Mouse (Mus musculus) mammary gland, adult 2 months (tissue): ENCODE data around the gene Dctn3. TPM values are rescaled to one million over a fixed set of nuclear protein-coding genes. Genes with fewer than 3 reads are reported as not detected.

ENCODE experiments used
- polyA plus RNA-seq: library from polyadenylated mRNA; depleted of rRNA; stranded (reverse); fragments of >200 nt; gene quantifications from 2 replicates; pipeline ENCODE4 v1.2.3, GENCODE M21; 2012; ENCODE audit warnings: low replicate concordance; rRNA removed

The Dctn3 gene
- 42.8 and 57.2 TPM in 2 replicates for polyA plus RNA-seq

GRCm38 (mm10) chr4:41722918-41723351, at the start of gene Dctn3:
Gene Dctn3, minus strand, starts transcription at chr4:41723170.

DNA sequence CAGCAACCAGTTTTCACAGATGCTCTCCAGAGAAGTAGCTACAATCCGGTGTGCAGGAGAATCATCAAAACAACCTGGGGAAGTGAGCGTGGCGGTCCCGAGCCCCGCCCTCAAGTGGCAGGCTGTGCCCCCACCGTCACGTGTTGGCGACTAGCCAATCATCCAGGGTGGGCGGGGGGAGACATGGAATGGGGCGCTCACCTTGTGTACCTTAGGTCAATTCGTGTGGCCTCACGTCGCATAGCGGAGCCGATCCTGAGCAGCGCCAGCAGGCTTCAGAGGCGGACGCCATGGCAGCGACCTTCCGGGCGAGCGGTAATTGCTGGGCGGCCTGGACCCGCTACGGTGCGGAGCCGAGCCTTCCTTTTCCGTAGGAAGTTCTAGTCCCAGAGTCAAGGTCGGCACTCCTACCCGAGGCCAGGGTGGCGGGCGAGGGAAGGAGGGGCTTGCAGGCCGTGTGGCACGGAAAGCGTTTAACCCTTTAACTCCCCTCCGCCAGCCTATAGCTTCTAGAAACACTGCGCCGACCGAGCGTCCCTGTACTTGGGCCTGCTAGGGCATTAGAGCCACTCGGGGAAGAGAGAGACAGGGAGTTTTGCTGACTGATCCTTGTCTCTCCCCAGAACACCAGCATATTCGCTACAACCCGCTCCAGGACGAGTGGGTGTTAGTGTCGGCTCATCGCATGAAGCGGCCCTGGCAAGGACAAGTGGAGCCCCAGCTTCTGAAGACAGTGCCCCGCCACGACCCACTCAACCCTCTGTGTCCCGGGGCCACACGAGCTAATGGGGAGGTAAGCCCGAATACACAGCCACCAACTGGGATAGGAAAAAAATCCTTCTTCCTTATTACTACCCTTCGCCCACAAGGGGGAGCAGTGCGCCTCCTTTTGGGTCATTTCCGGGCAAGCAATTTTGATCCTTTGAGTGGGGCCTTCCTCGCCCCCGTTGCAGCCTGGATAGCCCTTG, 32.7 kb upstream of the Dctn3 start, which contains the start of gene Sigmar1:
Gene Sigmar1, minus strand, starts transcription at position 820 of the 968 bp plus-strand sequence.

DNA sequence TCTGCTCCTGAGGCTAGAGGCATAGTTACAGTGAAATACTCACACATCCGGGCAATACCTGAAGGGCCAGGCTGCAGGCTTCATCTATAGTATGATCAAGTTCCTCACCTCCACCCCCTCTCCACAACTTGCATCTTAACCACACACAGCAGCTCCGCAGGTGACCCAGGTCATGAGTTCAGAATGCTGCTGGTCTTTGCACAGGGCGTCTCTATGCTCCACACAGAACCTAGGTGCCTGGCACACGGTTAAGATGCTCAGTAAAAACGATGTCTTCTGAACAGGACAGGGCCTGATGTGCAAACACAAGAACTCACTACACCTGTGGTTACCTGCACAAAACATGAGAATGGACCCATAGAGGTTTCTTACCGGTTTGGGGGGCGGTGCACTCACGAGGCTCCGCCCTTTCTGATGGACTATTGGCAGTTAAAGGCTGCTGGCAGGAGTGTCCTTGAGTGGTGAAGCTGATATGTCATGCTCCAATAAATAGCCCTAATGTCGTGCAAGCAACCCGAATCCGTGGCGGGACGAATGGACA, 31.9 kb upstream of the Dctn3 start, which contains the start of gene Galt:
Gene Galt, plus strand, starts transcription at position 432 of the 541 bp plus-strand sequence.

DNA sequence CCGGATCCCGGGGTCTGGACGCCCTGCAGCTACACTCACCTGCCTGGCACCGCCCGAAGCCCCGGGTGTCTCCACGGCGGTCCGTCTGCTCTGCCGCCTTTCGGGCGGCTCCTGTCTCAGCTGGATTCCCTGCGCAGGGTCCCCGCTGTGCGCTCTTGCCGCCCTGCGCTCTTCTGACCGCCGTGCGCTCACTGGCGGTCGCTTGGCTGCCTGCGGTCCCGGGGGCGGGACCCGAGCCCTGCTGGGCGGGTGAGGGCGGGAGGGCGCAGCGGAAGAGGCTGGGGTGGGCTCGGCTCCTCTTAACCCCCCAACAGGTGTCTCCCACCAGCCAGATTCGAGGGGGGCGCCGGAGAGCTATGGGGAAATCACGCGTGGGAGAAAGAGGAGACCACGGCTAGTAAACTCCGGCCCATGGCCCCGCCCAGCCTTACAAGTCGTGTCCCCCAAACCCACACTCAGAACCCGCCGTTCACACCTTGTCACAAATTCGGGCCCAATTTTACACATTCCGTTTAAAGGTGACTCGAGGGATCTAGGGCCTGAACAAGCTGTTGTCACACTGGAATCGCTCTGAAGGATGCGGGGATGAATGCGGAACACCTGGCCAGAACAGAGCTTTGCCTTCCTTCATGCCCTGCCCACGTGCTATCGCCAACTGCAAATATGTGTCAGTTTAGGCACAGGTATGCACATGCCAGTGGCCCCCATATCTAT, 8.2 kb upstream of the Dctn3 start, which contains the start of gene Arid3c:
Gene Arid3c, minus strand, starts transcription at position 91 of the 714 bp plus-strand sequence.

GRCm38 (mm10) chr4:41713197-41714067, 9.5 kb downstream of the Dctn3 start, which contains the start of gene Rpp25l:
Gene Rpp25l, minus strand, starts transcription at chr4:41713534.

GRCm38 (mm10) chr4:41699783-41700182, 23.2 kb downstream of the Dctn3 start, which contains the start of gene Il11ra1:
Gene Il11ra1, plus strand, starts transcription at chr4:41699989.

GRCm38 (mm10) chr4:41696930-41697841, 25.8 kb downstream of the Dctn3 start, which contains the start of gene Cntfr:
Gene Cntfr, minus strand, starts transcription at chr4:41697089.

Other genes with a start within 250 kb of the Dctn3 start
- gene AI464131, start 220.1 kb downstream of the Dctn3 start, polyA plus RNA-seq = 27.6 and 30.7 TPM in 2 replicates
- 0.11 and 0.49 TPM in 2 replicates for gene 1110017D15Rik, start 205.8 kb downstream of the Dctn3 start, polyA plus RNA-seq
- 20.6 and 53.7 TPM in 2 replicates for gene Fam219a, start 153.6 kb downstream of the Dctn3 start, polyA plus RNA-seq
- 13.4 and 15.1 TPM in 2 replicates for gene Dnaic1, start 153.4 kb downstream of the Dctn3 start, polyA plus RNA-seq
- gene Enho, start 82.8 kb downstream of the Dctn3 start, polyA plus RNA-seq = 43.2 and 78.8 TPM in 2 replicates
- 15.1 and 23.7 TPM in 2 replicates for gene Cntfr, start 26.1 kb downstream of the Dctn3 start, polyA plus RNA-seq
- 119 and 149 TPM in 2 replicates for gene Il11ra1, start 23.2 kb downstream of the Dctn3 start, polyA plus RNA-seq
- 42.2 and 67.4 TPM in 2 replicates for gene Rpp25l, start 9.6 kb downstream of the Dctn3 start, polyA plus RNA-seq
- gene Arid3c, start 8.0 kb upstream of the Dctn3 start, polyA plus RNA-seq = not detected in 2 replicates
- gene Galt, start 32.1 kb upstream of the Dctn3 start, polyA plus RNA-seq = 84.5 and 103 TPM in 2 replicates
- 166 and 179 TPM in 2 replicates for gene Sigmar1, start 33.0 kb upstream of the Dctn3 start, polyA plus RNA-seq
- gene Ccl27a, start 51.1 kb upstream of the Dctn3 start, polyA plus RNA-seq = 59.3 and 76.6 TPM in 2 replicates
- gene Gm21541, start 180.4 kb upstream of the Dctn3 start, polyA plus RNA-seq = 6.3 and 8.0 TPM in 2 replicates
- 1.9 and 4.2 TPM in 2 replicates for gene Gm20878, start 218.4 kb upstream of the Dctn3 start, polyA plus RNA-seq
- 0.13 and 0.56 TPM in 2 replicates for gene Fam205a4, start 242.9 kb upstream of the Dctn3 start, polyA plus RNA-seq